In the genomic region with DNA sequence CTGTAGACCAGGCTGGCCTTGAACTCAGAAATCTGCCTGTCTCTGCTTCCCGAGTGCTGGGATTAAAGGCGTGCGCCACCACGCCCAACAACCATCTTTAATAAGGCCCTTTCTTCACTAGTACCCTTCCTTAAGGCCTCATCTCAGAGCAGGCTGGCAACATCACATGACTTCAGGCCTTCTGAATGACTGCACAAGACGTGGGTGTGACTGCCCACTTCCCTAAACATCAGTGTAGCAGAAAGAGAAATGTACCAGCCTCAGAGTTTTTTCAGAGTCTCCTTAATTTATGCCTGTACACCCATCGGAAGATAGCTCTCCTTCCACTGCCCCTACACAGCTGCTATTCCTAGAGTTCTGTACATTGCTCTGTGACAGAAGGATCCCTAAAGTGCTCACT, we compare ENCODE assay signal across 14 mouse cellular contexts. TPM values are rescaled to one million over a fixed set of nuclear protein-coding genes. Genes with fewer than 3 reads are reported as not detected.
DNase-seq lines count a peak whose midpoint lies in the region; ATAC-seq and TF ChIP-seq lines count a peak whose summit lies in the region.
"Had no signal": no experiment of that assay in that cellular context is flagged by ENCODE, and none has a peak within 500 bp of the region (broad histone marks: within the 10 kb centered on the region; RNA-seq: fewer than 3 reads in every experiment).

No protein-coding gene starts in this region.

- TF ChIP-seq CTCF in hindbrain, postnatal 0 days (IDR thresholded peaks at IDR 0.05; ENCODE audit: low read depth), result no peak

- H3K27ac ChIP-seq in hindbrain, postnatal 0 days, result no peak overlapping the region
- H3K27ac ChIP-seq: kidney, postnatal 0 days; lung, embryonic 15.5 days had no signal

- DNase-seq in frontal cortex, postnatal 36 days (ENCODE audit: low spot score in 2 of 2), result peak; percentile 26 to 30
- DNase-seq in frontal cortex, postnatal 10 days (ENCODE audit: low spot score in 2 of 2), result no peak
- DNase-seq in spleen, adult 12 weeks (ENCODE audit: low spot score), result peak; percentile 38
- no peak for DNase-seq in spleen, postnatal 14 days (ENCODE audit: low spot score in 2 of 2)
- DNase-seq in hindbrain, postnatal 0 days (ENCODE audit: low spot score), result no peak
- DNase-seq in cerebellum, adult 18-20 months, result no peak
- DNase-seq in adrenal gland, adult 2 months, result no peak
- DNase-seq: cerebellum, postnatal 36 days; retina, postnatal 1 day had no signal

- H3K4me2 ChIP-seq in hindbrain, postnatal 0 days (ENCODE audit: low read depth, low read length), result no peak overlapping the region
- H3K4me2 ChIP-seq: lung, embryonic 15.5 days had no signal

- peak; percentile 97 for ATAC-seq in megakaryocyte, adult 5-6 weeks (ENCODE audit: poor library complexity, severe bottlenecking)
- ATAC-seq in hindbrain, postnatal 0 days, result no peak

- 88% methylated on average over 6 of the region's 6 CpGs for WGBS in hindbrain, postnatal 0 days

- peaks cover 3% of the 10 kb centered on the region; the same call in 1 of the 2 replicates for H3K4me1 ChIP-seq in hindbrain, postnatal 0 days (ENCODE audit: insufficient read depth, low read length)

- no peak overlapping the region for H3K4me3 ChIP-seq in hindbrain, postnatal 0 days (ENCODE audit: low read length)
- H3K4me3 ChIP-seq: hindbrain, embryonic 10.5 days; lung, embryonic 15.5 days; myocyte had no signal

- no peaks in the 10 kb centered on the region for H3K36me3 ChIP-seq in hindbrain, postnatal 0 days (ENCODE audit: insufficient read depth, low read length)
- H3K36me3 ChIP-seq: lung, embryonic 15.5 days had no signal

- no peaks in the 10 kb centered on the region for H3K9me3 ChIP-seq in hindbrain, postnatal 0 days (ENCODE audit: low read length)
- H3K9me3 ChIP-seq: lung, embryonic 15.5 days had no signal

- H3K9ac ChIP-seq in hindbrain, postnatal 0 days (replicated peaks; ENCODE audit: low read length), result no peak overlapping the region
- H3K9ac ChIP-seq: lung, embryonic 15.5 days had no signal

- H3K27me3 ChIP-seq in hindbrain, postnatal 0 days (ENCODE audit: insufficient read depth, low read length), result no peaks in the 10 kb centered on the region
- H3K27me3 ChIP-seq: lung, embryonic 15.5 days had no signal

RNA-seq across cellular contexts. Expression of gene Foxk1, which starts 25.2 kb away (rescaled TPM):
- total RNA-seq in megakaryocyte, adult 5-6 weeks (2015), result 21.2 and 21.4 TPM in 2 replicates
- 14.5 and 19.0 TPM in 2 replicates for total RNA-seq in megakaryocyte, adult 5-6 weeks (2017)
- total RNA-seq in hindbrain, postnatal 0 days (2014; rRNA removed), result 23.3 and 24.0 TPM in 2 replicates
- polyA plus RNA-seq in hindbrain, postnatal 0 days (2015; fragmentation: Nextera tagmentation; extraction: Ambion mirVana), result 4.6 and 6.0 TPM in 2 replicates
- total RNA-seq in adrenal gland, adult 2 months (2021), result 10 to 100 TPM; 19.7 to 24.6 TPM
- polyA plus RNA-seq in adrenal gland, adult 2 months (2012; rRNA removed), result 17.2 and 18.2 TPM in 2 replicates

Comparison
In these comparisons a context has a peak if more than half of its experiments do, and no peak if none do; other contexts are left out.
1. DNase-seq: peak in frontal cortex, postnatal 36 days (2 of 2) and spleen, adult 12 weeks (single experiment); none in frontal cortex, postnatal 10 days (0 of 2), spleen, postnatal 14 days (0 of 2), hindbrain, postnatal 0 days (single experiment), cerebellum, adult 18-20 months (0 of 2) and adrenal gland, adult 2 months (single experiment).